Mouse (Mus musculus) 416B (cell line): ENCODE results near the gene Asic2.
A peak's percentile ranks its signal among the peaks of the same experiment; 100 is the strongest.

Source experiments
- DNase-seq: peaks from one replicate; pipeline ENCODE4 v3.0.0; 2011; ENCODE audit warnings: low read depth

Asic2 gene

DNA sequence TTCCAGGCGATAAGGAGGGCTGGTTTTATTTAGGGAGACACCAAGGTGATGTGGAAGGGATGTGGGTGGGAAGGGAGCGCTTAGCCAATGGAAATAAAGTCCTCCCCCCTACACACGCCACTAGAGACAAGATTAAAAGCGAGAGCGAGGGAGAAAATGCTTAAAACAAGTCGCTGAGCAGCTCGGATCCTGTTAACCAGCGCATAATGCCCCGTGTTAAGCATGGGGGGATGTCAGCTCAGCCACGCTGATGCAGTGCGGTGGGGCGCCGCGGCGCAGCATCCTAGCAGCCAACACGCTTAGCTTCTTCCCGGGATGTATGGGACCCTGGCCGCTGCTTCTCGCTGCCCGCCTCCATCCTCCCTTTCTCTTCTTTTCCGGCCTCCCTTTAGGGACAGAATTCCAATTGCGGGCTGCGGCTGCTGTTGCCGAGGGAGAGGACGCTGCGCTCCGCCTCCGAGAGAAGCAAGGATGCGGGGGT is at the start of gene Asic2:
Gene Asic2, minus strand, starts transcription at position 57 of the 481 bp plus-strand sequence.
- DNase-seq = no peak

DNA sequence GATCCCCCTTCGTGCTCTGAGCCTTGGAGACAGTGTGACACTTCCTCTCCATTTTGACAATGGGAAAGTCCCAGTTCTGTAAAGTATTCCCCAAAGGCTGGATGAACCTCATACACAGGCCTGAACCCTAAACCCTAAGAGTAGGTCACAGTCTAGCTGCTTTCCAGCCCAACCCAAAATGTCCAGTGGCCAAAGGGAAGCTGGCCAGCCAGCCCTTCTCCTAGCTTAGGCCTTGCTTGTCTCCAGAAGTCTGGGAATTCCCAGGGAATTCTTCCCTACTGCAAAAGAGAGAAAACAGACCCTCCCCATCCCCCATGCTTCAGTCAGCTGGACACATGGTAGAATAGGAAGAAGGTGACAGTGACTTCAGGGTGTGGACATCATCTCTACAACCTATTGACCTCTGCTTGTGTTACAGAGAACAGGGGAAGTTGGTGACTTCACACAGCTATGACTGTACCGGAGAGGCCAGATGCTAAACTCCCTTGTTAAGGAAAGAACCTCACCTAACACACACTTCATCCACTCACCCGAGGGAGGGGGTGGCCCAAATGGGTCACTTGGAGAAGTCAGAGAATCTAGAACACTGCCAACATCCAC is 48.0 kb upstream of the Asic2 start:
- peak; percentile 26 for DNase-seq

DNA sequence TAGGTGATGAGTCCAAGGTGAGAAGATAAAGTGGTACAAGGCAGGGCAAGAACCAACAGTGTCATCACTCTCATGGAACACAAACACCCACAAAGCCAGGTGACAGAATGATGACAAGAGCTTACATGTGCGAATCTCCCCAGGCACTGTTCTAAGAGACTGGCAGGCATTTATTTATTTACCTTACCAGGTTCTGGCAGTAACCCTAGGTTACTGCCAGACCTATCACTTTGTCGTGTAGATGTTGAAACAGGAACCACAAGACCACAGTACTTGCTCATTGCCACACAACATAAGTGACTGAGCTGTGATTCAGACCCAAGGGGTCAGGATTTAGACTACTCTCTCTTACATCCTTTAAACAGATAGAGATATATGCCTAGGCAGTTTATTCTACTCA is 46.8 kb upstream of the Asic2 start:
- peak; percentile 89 for DNase-seq

DNA sequence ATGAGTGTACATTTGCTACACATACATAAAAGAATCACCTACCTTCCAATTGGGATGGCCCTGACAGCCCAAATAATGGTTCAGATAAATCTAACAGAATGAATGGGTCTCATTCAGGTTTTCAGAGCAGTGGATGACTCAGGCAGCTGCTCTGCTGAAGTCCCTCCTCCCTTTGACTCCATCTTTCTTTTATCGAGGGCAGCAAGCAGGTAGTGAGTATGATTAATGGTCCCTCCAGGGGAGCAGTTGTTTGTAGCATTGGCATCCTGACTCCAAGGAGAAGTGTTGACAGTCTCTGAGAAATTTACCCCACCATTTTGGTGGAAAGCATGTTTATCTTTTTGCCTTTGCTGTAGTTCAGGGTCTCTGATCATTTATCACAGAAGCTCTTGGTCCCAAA is 45.5 kb upstream of the Asic2 start:
- no peak for DNase-seq

DNA sequence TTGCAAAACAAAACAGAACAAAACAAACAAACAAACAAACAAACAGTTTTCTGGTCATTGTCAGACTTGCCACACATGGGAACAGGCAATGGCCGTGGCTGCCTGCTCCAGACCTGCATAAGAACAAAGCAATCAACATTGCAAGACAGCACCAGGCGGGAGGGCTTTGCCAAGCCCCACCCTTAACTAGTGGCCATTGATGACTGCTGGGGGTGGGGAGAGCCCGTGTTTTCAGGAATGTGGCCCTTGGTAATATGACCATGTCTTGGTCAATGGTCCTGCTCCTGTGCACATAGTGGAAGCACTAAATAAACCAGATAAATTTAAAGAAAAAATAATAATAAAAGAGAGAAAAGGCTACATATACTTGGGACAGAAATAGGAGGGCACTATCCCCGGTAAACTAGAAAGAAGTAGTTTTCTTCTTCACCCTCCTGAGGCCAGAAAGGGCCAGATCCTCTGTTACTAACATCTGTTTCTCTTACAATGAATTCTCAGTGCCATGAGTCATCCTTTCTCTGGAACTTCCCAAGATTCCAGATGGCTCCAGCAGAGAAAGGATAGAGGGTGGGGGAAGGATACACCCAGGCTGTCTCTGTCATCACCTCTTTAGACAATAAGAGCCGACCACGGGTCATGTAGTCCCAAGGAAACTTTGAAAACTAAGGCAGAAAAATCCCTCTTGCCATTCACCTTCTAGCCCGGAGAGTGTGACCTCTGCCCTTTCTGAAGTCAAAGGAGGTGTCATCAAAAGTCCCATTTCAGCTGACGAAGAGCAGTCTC is 43.3 kb upstream of the Asic2 start:
- no peak for DNase-seq

DNA sequence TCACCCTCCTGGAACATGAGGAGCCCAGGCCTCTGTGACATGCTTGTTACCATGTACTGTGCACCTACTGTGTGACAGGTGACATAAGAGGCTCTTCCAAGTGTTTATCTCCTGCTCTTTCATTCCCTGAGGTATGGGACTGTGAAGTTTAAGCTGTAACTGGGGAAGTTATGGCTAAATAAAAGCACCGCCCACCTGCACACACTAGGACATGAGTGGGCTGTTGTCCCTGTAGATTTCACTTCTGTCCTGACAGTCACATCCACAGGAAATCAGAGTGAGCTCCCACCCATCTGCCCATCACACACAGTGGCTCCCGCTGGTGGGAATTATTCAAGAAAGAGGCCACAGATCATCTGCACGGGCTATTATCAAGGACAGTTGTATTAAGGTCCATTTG is 41.9 kb upstream of the Asic2 start:
- no peak for DNase-seq

DNA sequence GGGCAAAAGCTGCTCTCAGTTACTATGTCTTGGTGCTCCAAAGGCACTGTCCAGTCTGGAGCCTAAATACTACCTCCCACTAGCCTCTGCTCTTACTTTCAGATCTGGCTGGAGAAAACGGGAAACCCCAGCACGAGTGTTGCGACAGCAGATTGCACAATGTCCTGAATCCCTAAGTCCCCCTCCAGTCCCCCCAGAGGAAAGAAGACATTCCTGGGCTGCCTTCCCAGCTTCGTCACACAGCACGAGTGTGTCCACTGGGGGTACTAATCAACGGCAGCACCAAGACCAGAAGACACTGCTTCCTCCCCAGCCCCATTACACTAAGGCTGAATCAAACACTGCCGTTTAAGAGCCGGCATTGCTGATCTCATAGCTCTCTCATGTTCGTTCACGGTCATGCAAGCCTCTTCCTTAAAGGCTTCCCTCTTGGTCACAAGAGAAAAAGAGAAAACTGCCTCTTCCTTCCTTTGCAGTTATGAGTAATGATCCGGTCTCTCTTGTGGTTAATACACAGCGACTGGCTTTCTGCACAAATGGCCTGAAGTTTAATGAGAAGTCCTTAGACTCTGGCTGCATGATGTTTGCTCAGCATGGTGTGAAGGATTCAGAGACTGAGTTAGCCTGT is 38.7 kb upstream of the Asic2 start:
- peak; percentile 96 for DNase-seq

DNA sequence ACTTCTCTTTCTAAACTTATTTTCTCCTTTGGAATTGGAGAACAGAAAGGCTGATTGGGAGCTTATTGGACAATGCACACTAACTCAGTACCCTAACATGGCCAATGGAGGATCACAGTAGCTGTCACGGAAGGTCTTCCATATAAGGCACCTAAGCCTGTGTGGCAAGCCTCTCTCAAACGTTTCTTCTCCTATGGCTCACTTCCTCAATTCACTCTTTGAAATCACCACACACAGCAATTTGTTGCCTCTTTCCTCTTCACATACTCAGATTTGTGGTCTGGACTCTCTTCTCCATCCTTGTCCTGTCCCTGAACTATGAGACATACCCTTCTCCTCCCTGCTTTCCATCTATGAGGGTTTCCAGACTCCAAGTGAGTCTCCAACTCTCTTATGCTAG is 36.6 kb upstream of the Asic2 start:
- peak; percentile 80 for DNase-seq

DNA sequence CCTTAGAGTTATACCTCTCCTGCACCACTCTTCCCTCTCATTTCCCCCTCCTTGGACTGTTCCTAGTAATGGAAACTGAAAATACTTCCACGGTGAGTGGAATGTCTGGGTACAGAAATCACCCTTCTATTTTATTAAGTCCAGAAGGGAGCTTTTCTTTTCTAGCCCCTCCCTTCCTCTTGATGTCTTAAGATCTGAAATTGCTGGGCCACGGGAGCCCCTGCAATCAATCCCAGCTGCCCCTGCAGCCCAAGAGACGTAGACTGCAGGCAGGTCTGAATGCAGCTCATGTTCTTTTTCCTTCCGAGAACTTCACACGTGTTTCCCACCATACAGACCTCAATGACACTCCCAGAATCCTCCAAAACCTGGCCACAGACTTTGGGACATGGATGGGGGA is 32.3 kb upstream of the Asic2 start:
- DNase-seq = no peak

DNA sequence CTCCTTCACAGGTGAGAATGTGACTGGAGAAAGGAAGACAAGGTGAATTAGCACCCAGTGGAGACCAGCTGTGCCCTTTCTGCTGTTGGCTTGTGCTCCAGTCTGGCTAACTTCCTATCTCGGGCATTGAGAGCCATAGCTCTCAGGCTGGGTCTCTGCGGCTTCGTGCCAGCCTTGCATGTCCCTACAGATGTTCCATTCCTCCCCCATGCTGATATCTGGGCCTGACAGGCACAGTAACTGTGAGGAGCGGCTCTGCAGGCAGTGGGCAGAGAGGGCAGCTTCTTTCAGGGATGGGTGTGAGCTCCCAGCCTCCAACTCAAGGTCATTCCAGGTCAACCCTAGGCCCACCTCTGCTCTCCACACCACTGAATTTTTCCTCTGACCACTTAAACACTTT is 31.2 kb upstream of the Asic2 start:
- DNase-seq = no peak

DNA sequence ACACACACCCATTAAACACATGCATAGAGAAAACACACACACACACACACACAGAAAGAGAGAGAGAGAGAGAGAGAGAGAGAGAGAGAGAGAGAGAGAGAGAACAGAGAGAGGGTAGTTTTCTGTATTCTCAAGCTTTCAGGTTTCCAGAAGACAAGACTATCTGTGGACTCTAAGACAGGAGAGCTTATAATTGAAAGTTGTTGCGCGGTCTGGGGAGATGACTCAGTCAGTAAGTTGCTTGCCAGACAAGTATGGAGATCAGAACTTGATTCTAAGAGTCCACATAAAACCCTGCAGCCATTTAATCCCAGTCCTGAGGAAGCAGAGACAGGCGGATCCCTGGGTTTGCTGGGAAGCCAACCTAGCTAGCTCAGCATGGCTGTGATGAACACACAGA is 30.4 kb upstream of the Asic2 start:
- peak; percentile 42 for DNase-seq

DNA sequence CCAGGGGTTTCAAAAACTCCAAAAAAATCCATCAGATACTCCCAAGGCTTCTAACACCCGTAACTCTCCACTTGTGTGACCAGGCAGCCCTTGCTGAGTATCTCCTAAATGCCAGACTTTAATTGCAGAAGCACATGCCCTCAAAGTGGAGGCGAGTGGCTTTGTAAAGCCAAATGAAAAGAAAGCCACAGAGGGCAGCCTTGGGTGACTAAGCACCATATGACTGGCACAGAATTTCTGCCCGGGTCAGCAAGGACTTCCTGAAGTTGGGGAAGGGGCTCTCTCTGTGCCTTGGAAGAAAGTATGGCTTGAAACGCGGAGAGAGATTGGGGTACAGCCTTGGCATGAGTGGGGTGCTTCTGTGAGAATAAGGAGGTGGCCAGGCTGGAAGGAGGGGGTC is 28.8 kb upstream of the Asic2 start:
- peak; percentile 73 for DNase-seq

DNA sequence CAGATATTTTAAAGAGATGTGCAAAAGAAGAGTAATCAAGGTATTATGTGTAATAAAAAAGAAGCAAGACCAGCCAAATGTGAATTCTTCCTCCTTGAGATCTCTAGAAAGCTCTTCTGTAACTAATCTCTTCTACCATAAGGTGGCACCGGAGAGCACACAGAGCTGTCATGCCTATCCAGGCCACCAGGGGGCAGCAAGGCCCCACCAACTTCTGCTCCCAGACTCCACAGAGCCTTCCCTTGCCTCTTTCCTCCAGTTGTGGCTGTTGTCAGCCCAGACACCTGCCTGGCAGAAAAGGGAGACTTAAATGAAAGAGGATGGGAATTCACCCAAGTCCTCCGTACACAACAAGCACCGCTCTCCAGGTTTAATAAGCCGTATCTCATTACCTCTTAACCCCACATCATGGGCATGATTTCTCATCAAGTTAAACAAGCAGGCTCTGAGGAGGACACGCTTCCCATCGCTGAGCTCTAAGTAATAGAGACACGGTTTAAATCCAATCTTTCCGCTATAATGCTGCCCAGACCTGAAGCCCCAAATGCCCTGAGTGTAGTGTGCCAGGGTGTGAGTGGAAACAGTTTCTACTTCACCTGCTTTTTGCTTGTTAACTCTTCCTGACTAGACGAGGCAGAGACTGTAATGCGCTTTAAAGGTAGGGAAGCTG is 28.1 kb upstream of the Asic2 start:
- DNase-seq = peak; percentile 83

DNA sequence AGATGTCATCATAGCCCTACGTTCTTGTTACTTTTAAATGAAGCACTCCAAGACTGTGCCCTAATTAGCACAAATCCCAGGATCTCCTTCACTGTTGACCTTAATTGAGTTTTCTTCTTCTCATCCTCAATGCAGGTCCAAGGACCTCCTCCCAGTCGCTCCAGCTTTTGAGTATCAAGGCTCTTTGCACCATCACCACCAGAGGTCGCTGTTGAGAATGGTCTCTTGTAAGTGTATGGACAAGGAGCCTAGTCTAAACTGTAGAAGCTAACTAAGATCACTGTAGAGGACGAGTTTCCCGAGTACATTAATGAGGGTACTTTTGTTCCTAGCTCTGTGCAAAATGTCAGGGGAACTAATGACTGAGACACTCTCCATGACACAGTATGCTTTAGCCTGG is 14.9 kb upstream of the Asic2 start:
- DNase-seq = peak; percentile 82

DNA sequence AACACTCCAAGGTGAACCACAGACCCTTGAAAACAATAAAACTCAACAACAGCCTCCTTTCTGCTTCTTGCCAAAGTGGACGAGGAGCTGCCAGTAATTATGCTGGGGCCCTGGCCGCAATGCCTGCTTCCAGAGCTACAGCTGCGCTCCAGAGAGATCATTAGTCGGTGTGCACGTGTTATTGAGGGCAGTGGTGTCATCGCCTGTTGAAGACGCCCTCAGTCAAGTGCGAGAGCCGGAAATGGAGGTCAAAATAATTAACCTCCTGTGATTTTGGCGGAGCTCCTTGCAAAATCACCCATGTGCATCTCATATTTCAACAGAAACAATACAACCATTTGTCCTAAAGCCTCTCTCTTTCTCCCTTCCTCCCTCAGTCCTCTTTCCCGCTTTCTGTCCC is 13.9 kb upstream of the Asic2 start:
- DNase-seq = no peak

DNA sequence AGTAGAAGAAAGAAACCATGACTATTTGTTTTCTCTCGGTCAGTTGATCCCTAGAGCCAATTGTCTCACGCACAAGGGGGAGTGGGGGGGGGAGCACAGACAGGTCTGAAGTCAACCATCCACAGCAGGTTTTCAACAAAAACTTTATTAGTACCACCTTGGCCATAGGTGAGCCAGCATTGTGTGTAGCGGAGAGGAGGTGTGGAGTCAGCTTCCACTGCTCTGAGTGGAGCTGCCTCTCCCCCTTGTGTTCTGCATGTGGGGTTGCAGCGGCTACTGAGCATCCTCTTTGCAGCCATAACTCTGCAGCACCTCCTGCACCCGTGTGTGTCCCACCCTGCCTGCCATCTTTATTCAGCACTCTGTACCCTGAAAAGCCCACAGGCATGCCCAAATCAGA is 6.3 kb upstream of the Asic2 start:
- DNase-seq = no peak

DNA sequence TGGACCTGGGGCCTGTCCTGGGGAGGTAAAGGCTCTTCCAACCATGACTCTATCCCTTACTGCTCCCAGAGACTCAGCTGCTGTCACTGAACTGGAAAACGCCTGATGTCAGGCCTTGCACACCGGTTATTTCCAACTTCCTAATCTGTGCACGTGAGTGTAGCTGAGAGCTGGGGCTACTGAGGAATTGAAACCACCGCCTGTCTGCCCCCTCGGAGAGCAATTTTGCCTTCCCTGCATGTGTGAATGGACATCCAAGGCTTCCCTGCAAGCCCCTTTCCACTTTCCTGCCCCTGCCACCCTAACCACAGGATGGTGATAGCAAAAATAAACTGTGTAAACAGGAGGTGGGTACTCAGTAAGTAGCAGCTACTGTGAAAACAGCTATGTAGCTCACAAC is 5.4 kb upstream of the Asic2 start:
- no peak for DNase-seq

DNA sequence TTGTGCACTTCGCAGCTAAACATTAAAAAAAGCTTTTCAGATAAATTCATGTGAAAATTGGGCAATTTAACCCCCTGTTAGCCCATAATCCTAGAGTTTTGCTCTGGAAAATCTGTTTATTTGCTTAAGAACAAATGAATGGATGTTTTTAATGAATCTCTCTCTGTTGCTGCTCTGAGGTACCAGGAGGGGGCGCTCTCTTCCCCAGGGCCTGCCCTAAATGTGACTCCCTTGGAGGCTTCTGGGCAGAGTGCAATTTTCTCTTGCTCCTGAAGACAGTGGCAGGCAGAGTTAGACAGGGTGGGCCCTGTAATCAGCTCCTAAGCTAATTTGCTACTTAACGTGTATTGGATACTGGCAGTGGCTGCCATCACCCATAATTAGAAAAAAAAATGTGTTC is 3.8 kb upstream of the Asic2 start:
- DNase-seq = peak; percentile 28

DNA sequence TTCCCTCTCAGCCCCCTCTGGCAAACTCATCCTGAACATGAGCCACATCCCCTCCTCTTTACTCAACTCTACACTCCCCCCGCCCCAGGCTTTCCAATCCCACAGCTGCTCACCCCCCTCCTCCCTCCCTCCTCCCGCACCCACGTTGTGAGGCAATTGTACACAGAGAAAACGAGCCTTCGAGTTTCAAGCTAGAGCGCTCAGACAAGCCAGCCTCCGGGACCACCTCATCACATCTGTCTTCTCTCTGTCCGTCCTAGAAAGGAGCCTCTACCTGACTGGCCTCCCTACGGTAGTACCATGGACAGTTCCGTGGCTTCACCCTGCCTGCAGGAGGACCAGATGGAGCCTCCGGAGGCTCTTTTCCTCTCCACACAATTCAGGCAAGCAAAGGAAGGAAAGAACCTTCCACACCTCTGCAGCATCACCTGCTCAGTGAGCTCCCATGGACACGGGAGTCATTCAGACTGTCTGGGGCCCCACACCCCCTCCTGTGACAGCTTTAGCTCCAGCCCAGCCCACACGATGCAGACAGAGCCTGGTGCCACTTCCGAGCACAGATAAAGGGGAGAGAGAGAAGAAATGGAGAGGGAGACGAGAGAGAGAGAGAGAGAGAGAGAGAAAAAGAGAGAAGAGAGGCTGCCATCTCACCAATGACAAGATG is 1.5 kb downstream of the Asic2 start:
- peak; percentile 7 for DNase-seq

DNA sequence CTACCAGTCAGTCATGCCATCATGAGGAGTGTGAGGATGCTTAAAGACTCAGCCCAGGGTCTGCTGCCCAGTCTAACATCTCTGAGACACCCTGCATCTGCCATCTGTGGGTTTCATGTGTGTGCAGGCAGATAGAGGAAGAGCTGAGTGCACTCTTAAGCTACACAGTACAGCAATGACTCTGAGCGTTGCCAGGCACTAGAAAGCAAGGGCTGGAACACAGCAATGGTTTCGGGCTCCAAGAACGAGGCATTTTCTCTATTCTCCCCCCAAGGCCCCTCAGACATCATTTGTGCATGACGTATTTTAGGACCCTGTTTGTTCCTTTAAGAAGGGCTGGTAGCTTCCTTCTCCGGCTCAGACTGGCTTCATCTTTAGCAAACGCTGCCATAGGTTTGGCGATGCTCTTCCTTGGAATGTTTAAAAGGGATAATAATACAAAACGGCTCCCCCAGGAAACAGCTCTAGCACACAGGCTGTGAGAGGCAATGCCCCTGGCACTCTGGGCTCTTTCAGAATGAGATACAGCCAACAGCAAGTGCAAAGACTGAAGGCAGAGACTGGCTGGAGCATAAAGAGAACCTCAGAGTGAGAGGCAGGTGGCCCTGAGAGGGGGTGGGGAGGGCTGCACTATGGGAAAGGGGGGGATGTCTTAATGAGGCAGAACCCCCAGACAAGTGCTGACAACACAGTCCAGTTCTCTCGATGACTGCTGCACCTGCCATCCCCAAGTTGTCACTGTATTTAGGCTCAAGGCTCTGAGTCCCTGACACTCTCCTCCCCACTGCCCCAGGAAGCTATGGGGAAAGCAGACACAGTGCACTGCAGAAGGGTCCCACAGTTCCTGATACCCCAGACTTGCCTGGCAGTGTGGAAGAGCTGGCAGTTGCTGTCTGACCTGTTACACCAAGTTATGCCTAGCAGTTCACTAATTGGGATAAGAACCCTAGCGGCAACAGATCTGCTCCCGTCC is 2.3 kb downstream of the Asic2 start:
- DNase-seq = no peak

DNA sequence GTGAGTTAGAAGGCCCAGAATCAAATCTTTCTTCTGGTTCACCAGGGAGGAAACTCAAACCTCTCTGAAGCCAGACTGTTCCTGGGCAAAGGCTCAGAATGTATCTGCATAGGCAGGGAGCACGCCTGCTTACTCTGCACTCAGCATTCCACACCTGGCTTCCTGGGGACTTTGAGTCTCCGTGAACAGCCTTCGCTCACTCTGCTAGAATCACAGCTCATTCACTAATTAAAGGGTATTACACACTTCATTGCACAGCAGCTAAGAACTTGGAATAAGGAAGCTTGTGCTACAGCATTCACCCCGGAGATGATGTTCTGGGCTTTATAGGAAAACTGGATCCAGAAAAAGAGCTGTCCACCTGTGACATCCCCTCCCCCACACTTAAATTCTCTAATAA is 3.7 kb downstream of the Asic2 start:
- DNase-seq = no peak
